Mouse (Mus musculus): ENCODE measurements around the gene Spsb2.
A peak's percentile ranks its signal among the peaks of the same experiment; 100 is the strongest.
"Not testable (repeated sequence)": the region's sequence is repeated elsewhere in the genome, so short reads cannot be mapped to it uniquely, and the experiment has no call there.

Gene Spsb2

GRCm38 (mm10) chr6:124802400-124802799 is 6.1 kb upstream of the Spsb2 start:
- DNase-seq (ENCODE audit: inconsistent ontology term): not testable (repeated sequence)

DNA sequence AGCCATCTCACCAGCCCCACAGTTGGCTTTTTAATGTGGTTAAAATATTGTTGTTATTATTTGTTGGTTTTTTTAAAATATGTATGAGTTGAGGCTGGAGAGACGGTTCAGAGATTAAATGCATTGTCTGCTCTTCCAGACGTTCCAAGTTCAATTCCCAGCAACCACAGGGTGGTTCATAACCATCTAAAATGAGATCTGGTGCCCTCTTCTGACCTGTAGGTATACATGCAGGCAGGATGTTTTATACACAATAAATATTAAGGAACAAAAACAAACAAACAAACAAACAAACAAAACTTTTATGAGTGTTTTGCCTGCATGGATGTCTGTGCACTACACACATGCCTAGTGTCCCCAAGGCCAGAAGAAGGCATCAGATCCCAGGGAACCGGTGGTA is 5.4 kb upstream of the Spsb2 start:
- DNase-seq (ENCODE audit: inconsistent ontology term): no peak

DNA sequence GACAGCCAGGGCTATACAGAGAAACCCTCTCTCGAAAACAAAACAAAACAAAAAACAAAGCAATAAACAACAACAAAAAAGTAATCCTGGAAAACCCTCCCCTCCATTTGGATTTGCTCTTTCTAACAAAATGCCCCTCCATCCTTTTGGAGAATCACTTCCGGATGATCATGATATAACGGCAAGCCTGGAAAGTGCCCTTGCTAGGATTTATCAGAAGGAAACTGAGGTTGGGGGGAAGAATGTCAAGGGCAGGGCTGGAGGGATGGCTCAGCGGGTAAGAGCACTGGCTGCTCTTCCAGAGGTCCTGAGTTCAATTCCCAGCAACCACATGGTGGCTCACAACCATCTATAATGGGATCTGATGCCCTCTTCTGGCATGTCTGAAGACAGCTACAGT is 4.8 kb upstream of the Spsb2 start:
- not testable (repeated sequence) for DNase-seq (ENCODE audit: inconsistent ontology term)

GRCm38 (mm10) chr6:124804341-124804740 is 4.1 kb upstream of the Spsb2 start:
- DNase-seq (ENCODE audit: inconsistent ontology term): no peak

- peak; percentile 100 for DNase-seq (ENCODE audit: inconsistent ontology term)
Measured at GRCm38 (mm10) chr6:124805341-124806321, 2.8 kb upstream of the Spsb2 start.

GRCm38 (mm10) chr6:124806446-124807140 is 1.9 kb upstream of the Spsb2 start:
- no peak for DNase-seq (ENCODE audit: inconsistent ontology term)

DNA sequence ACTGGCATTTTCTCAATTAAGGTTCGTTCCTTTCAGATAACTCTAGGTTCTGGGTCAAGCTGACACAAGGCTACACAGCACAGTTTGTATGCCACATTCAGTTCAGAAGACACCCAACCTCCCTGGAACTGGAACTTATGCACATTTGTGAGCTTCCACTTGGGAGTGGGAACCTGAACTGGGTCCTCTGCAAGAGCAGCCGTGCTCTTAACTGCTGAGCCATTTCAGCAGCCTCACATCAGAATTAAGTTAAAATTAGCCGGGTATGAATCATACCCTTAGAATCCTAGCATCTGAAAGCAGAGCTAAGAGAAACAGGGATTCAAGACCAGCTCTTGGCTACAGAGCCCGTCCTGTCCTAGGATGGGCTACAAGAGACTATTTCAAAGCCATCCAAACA is 1.1 kb upstream of the Spsb2 start:
- no peak for DNase-seq (ENCODE audit: inconsistent ontology term)

GRCm38 (mm10) chr6:124807986-124808357 is 489 bp upstream of the Spsb2 start:
- no peak for DNase-seq (ENCODE audit: inconsistent ontology term)

GRCm38 (mm10) chr6:124809052-124809774 is 752 bp downstream of the Spsb2 start:
- DNase-seq (ENCODE audit: inconsistent ontology term): peak; percentile 88

GRCm38 (mm10) chr6:124809775-124810538 is 1.5 kb downstream of the Spsb2 start:
- DNase-seq (ENCODE audit: inconsistent ontology term): no peak

DNA sequence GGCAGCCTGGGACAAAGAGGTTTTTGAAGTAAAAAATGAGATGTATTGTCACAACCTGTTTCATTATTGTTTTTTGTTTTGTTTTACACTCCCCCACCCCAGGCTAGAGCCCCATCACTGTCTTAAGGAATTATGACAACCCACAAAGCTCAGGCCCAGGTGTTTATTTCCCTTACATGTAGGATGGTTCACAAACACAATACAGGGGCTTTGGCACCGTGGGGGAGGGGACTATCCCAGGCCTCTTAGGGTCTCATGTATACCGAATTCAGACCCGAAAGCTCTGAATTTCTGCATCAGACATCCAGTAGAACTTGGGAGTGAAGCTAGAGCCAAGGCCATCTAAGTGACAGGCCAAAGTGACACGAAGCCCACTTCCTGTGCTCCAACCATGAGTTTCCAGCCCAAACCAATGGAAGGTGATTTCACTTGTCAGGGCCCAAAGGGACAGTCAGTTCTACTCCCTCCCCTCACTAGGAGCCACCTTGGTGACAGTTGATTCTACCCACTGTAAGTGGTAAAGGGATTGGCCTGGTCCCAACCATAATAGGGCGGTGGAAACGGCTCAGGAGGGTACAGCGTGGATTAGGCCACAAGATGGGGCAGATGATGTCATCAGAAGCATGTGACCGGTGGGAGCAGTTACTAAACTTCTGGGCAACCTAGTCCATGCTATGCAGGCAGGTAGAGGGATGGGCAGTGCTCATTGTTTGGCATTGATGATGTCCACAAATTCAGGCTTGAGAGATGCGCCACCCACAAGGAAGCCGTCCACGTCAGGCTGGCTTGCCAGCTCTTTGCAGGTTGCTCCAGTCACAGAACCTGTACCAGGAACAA is 2.3 kb downstream of the Spsb2 start:
- not testable (repeated sequence) for DNase-seq (ENCODE audit: inconsistent ontology term)

DNA sequence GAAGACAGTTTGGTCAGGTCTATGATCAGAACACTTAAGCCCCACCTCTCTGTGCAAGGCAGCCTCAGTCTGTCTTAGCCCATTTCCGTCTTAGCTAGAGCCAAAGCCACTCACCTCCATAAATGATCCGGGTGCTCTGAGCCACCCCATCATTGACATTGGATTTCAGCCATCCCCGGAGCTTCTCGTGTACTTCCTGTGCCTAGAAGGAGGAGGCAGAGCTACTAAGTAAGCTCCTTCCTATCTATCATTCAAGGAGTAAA is 2.9 kb downstream of the Spsb2 start:
- no peak for DNase-seq (ENCODE audit: inconsistent ontology term)

DNA sequence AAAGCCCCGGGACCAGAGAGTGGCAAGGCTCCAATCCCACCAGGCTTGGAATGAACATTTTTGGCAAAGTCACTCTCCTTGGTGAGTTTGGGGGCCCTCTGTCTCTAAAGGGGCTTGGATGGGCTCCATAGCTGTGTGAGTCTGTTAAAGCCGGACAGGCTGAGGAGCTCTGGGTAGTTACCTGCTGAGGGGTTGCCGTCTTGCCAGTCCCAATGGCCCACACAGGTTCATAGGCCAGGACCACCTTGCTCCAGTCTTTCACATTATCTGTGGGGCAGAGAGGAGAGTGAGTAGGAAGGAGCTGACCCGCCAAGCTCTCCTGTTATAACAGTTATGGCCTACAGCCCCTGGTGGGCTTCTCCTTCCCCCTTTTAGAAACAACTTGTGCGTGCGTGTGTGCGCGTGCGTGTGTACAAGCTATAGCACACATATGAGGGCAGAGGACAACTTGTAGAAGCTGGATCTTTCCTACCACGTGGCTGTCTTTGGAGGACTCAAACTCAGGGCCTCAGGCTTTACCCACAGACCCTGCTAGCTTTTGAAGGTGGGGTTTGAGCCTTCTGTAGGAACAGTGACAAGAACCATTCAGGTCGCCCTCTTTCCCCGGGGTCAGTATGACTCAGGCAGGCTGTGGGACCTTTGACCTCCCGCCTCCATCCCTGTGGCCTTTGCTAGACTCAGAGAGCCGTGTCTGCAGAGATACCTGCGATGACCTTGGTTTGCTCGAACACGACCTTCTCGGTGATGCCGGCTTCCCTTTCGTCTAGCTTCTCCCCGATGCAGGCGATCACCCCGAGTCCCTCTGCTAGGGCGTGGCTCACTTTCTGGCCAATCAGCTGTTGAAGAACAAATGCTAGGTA is 3.5 kb downstream of the Spsb2 start:
- no peak for DNase-seq (ENCODE audit: inconsistent ontology term)

- DNase-seq (ENCODE audit: inconsistent ontology term): no peak
Measured at GRCm38 (mm10) chr6:124812848-124813247, 4.4 kb downstream of the Spsb2 start.

DNA sequence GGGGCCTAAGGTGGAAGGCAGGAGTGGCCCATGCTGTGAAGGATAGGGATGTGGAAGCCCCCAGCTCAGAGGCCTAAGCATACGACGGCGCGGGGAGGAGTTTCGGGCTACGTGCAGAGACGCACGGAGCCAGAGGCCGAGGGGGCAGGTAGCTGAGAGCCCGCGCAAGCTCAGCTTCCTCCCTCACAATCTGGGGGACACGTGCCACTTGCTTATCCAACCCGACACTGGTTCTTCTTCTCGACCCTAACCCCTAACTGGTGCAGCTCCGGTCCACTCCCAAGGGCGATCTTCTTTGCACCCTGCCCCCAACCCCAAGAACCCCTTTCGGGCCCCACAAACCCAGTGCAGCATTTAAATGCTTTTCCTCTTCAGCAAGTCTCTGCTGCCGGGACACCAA is 5.0 kb downstream of the Spsb2 start:
- DNase-seq (ENCODE audit: inconsistent ontology term): peak; percentile 56

- peak; percentile 94 for DNase-seq (ENCODE audit: inconsistent ontology term)
Measured at GRCm38 (mm10) chr6:124813933-124814332, 5.5 kb downstream of the Spsb2 start, which contains the start of gene Tpi1. Gene Tpi1, minus strand, starts transcription at chr6:124814296.

GRCm38 (mm10) chr6:124814448-124814847 is 6.0 kb downstream of the Spsb2 start:
- no peak for DNase-seq (ENCODE audit: inconsistent ontology term)

- no peak for DNase-seq (ENCODE audit: inconsistent ontology term)
Measured at GRCm38 (mm10) chr6:124814858-124815774, 6.7 kb downstream of the Spsb2 start.

- DNase-seq (ENCODE audit: inconsistent ontology term): no peak
Measured at GRCm38 (mm10) chr6:124816611-124817010, 8.2 kb downstream of the Spsb2 start.

All from Muller cell, postnatal 12 days (primary cell).